Mouse (Mus musculus) stomach, postnatal 0 days (tissue): ENCODE data around the gene Podxl2. TPM values are rescaled to one million over a fixed set of nuclear protein-coding genes. Genes with fewer than 3 reads are reported as not detected.

Experiments
- ATAC-seq: fragments of 200-750 bp; cut with Nextera tagmentation; 2 replicates; pipeline ENCODE4 v1.8.0; 2017; ENCODE audit not compliant: low FRiP score, low TSS enrichment
- DNase-seq: peaks from one replicate; pipeline ENCODE4 v3.0.0-alpha.2; 2016; ENCODE audit warnings: low spot score
- H3K27ac ChIP-seq: fragments of 300-500 bp; sonication (generic); replicated peaks from 2 replicates; pipeline ENCODE4 v1.5.1; 2014; ENCODE audit warnings: mild to moderate bottlenecking, control low read depth
- H3K27me3 ChIP-seq: fragments of 300-500 bp; sonication (generic); 2 replicates; pipeline ENCODE4 v1.6.1; 2014; ENCODE audit warnings: low read length; ENCODE audit not compliant: control insufficient read depth, insufficient read depth
- H3K36me3 ChIP-seq: fragments of 300-500 bp; sonication (generic); 2 replicates; pipeline ENCODE4 v1.6.1; 2014; ENCODE audit warnings: low read length, mixed read lengths; ENCODE audit not compliant: control insufficient read depth, insufficient read depth
- H3K4me1 ChIP-seq: fragments of 300-500 bp; sonication (generic); replicated peaks from 2 replicates; pipeline ENCODE4 v1.6.1; 2014; ENCODE audit warnings: antibody characterized with exemption; ENCODE audit not compliant: control insufficient read depth, insufficient read depth
- H3K4me2 ChIP-seq: fragments of 300-500 bp; sonication (generic); replicated peaks from 2 replicates; pipeline ENCODE4 v1.6.1; 2014; ENCODE audit warnings: low read depth, mild to moderate bottlenecking, control low read depth, moderate library complexity
- H3K4me3 ChIP-seq: fragments of 300-500 bp; sonication (generic); 2 replicates; pipeline ENCODE4 v1.5.1; 2014; ENCODE audit warnings: low read depth, low read length, control low read depth
- H3K9ac ChIP-seq: fragments of 300-500 bp; sonication (generic); 2 replicates; pipeline ENCODE4 v1.6.1; 2014; ENCODE audit warnings: mild to moderate bottlenecking, low read length, control low read depth, mixed read lengths
- H3K9me3 ChIP-seq: fragments of 300-500 bp; sonication (generic); 2 replicates; pipeline ENCODE4 v1.6.1; 2016; ENCODE audit warnings: low read length; ENCODE audit not compliant: control insufficient read depth
- CTCF ChIP-seq: IDR thresholded peaks from 2 replicates; pipeline ENCODE4 v1.5.1; 2016; ENCODE audit warnings: antibody characterized with exemption, low read depth, mild to moderate bottlenecking, moderate library complexity
- EP300 ChIP-seq: optimal IDR thresholded peaks from 2 replicates; pipeline ENCODE3; 2016; ENCODE audit warnings: antibody characterized with exemption
- WGBS: fragments of 180-500 bp; shearing (Covaris S2); extraction: QIAGEN DNeasy Blood & Tissue Kit; methylation state at CpG from one replicate; pipeline ENCODE4 v1.1.7; 2014; 5-methylcytosine and 5-hydroxymethylcytosine counted together
- polyA plus RNA-seq: library from polyadenylated mRNA; unstranded; fragments of >200 nt; fragmentation: Nextera tagmentation; extraction: Ambion mirVana; gene quantifications from 2 replicates; pipeline ENCODE4 v1.2.1, GENCODE M21; 2015

The Podxl2 gene
- polyA plus RNA-seq, 1 experiment from 2014 or later, result 31.4 TPM

- no peaks in the 10 kb centered on the region for H3K27me3 ChIP-seq
- no peak for TF ChIP-seq EP300
- TF ChIP-seq CTCF, result no peak
- H3K9ac ChIP-seq, result peak overlapping the region; percentile 68
- H3K4me2 ChIP-seq, result peak overlapping the region; percentile 97
- 2% methylated on average over 67 of the region's 74 CpGs for WGBS
- no peaks in the 10 kb centered on the region for H3K9me3 ChIP-seq
- ATAC-seq (peak; percentile 48), DNase-seq (peak; percentile 44)
- peak overlapping the region; percentile 67 for H3K4me3 ChIP-seq
- H3K27ac ChIP-seq, result no peak overlapping the region; the same call in 1 of the 2 replicates
- H3K4me1 ChIP-seq, result no peaks in the 10 kb centered on the region
- no peaks in the 10 kb centered on the region for H3K36me3 ChIP-seq
Measured at GRCm38 (mm10) chr6:88873965-88874867, 628 bp downstream of the Podxl2 start.

- no peaks in the 10 kb centered on the region for H3K9me3 ChIP-seq
- H3K4me2 ChIP-seq, result no peak overlapping the region
- 48% methylated on average over 7 of the region's 7 CpGs for WGBS
- no peak for TF ChIP-seq EP300
- no peak for TF ChIP-seq CTCF
- no peaks in the 10 kb centered on the region for H3K4me1 ChIP-seq
- H3K27ac ChIP-seq, result no peak overlapping the region
- no peaks in the 10 kb centered on the region for H3K36me3 ChIP-seq
- no peak overlapping the region for H3K4me3 ChIP-seq
- ATAC-seq, result no peak
- no peak for DNase-seq
- H3K27me3 ChIP-seq, result no peaks in the 10 kb centered on the region
- H3K9ac ChIP-seq, result no peak overlapping the region
Measured at GRCm38 (mm10) chr6:88872811-88873210, 2.0 kb downstream of the Podxl2 start.

GRCm38 (mm10) chr6:88871546-88871945 lies 3.3 kb downstream of the Podxl2 start:
- H3K9ac ChIP-seq, result no peak overlapping the region
- DNase-seq, result no peak
- TF ChIP-seq CTCF, result no peak
- no peak for TF ChIP-seq EP300
- no peaks in the 10 kb centered on the region for H3K36me3 ChIP-seq
- no peaks in the 10 kb centered on the region for H3K27me3 ChIP-seq
- WGBS, result 30% methylated on average over 8 of the region's 8 CpGs
- no peak overlapping the region for H3K4me3 ChIP-seq
- H3K27ac ChIP-seq, result no peak overlapping the region
- H3K9me3 ChIP-seq, result no peaks in the 10 kb centered on the region
- H3K4me1 ChIP-seq, result no peaks in the 10 kb centered on the region
- H3K4me2 ChIP-seq, result no peak overlapping the region
- no peak for ATAC-seq

- no peaks in the 10 kb centered on the region for H3K4me1 ChIP-seq
- H3K9ac ChIP-seq, result no peak overlapping the region
- no peak overlapping the region for H3K27ac ChIP-seq
- TF ChIP-seq EP300, result no peak
- no peak for TF ChIP-seq CTCF
- 57% methylated on average over 4 of the region's 4 CpGs for WGBS
- no peaks in the 10 kb centered on the region for H3K9me3 ChIP-seq
- no peak overlapping the region for H3K4me2 ChIP-seq
- H3K4me3 ChIP-seq, result no peak overlapping the region
- no peak for DNase-seq
- ATAC-seq, result no peak
- H3K36me3 ChIP-seq, result no peaks in the 10 kb centered on the region
- H3K27me3 ChIP-seq, result no peaks in the 10 kb centered on the region
Measured at GRCm38 (mm10) chr6:88870594-88870993, 4.2 kb downstream of the Podxl2 start.

GRCm38 (mm10) chr6:88869459-88869858 lies 5.4 kb downstream of the Podxl2 start:
- WGBS, result 64% methylated on average over 7 of the region's 7 CpGs
- TF ChIP-seq CTCF (no peak), EP300 (no peak)

GRCm38 (mm10) chr6:88865704-88866103 lies 9.1 kb downstream of the Podxl2 start:
- ATAC-seq (no peak), DNase-seq (no peak)
- H3K4me1 ChIP-seq, result no peaks in the 10 kb centered on the region
- no peaks in the 10 kb centered on the region for H3K27me3 ChIP-seq
- H3K4me3 ChIP-seq, result no peak overlapping the region
- H3K9me3 ChIP-seq, result no peaks in the 10 kb centered on the region
- 78% methylated on average over 7 of the region's 7 CpGs for WGBS
- no peak overlapping the region for H3K4me2 ChIP-seq
- H3K27ac ChIP-seq, result no peak overlapping the region
- no peaks in the 10 kb centered on the region for H3K36me3 ChIP-seq
- no peak overlapping the region for H3K9ac ChIP-seq
- TF ChIP-seq EP300, result no peak
- TF ChIP-seq CTCF, result no peak

More at GRCm38 (mm10) chr6:88869459-88869858, 5.4 kb downstream of the Podxl2 start:
- no peak overlapping the region for H3K4me2 ChIP-seq
- no peaks in the 10 kb centered on the region for H3K4me1 ChIP-seq
- H3K27me3 ChIP-seq, result no peaks in the 10 kb centered on the region
- no peaks in the 10 kb centered on the region for H3K36me3 ChIP-seq
- H3K9me3 ChIP-seq, result no peaks in the 10 kb centered on the region
- ATAC-seq (peak; percentile 87), DNase-seq (peak; percentile 52)
- H3K4me3 ChIP-seq, result no peak overlapping the region
- H3K27ac ChIP-seq, result no peak overlapping the region
- H3K9ac ChIP-seq, result no peak overlapping the region
